ENCODE assay signal across 21 mouse cellular contexts in genomic region chr10:16951636-16952035, GRCm38 (mm10).
"Had no signal": no experiment of that assay in that cellular context is flagged by ENCODE, and none has a peak within 500 bp of the region (broad histone marks: within the 10 kb centered on the region; RNA-seq: fewer than 3 reads in every experiment).

No protein-coding gene starts in this region.

- ATAC-seq: liver, postnatal 0 days; midbrain, embryonic 13.5 days; midbrain, embryonic 15.5 days had no signal

- H3K27me3 ChIP-seq: liver, embryonic 15.5 days; lung, embryonic 15.5 days; megakaryocyte, embryonic 14.5 days; midbrain, embryonic 13.5 days; midbrain, embryonic 15.5 days; neural tube, embryonic 13.5 days; neural tube, embryonic 15.5 days had no signal

- H3K4me3 ChIP-seq: liver, embryonic 15.5 days; lung, embryonic 15.5 days; megakaryocyte, embryonic 14.5 days; midbrain, embryonic 13.5 days; midbrain, embryonic 15.5 days; neural tube, embryonic 13.5 days; neural tube, embryonic 15.5 days had no signal

- H3K27ac ChIP-seq: liver, embryonic 15.5 days; lung, embryonic 15.5 days; macrophage; midbrain, embryonic 13.5 days; midbrain, embryonic 15.5 days; neural tube, embryonic 13.5 days; neural tube, embryonic 15.5 days had no signal

- H3K4me2 ChIP-seq: liver, embryonic 15.5 days; lung, embryonic 15.5 days; midbrain, embryonic 11.5 days; midbrain, embryonic 13.5 days; midbrain, embryonic 15.5 days; neural tube, embryonic 13.5 days; neural tube, embryonic 15.5 days had no signal

- H3K9ac ChIP-seq: liver, embryonic 15.5 days; liver, postnatal 0 days; lung, embryonic 15.5 days; midbrain, embryonic 13.5 days; midbrain, embryonic 15.5 days; neural tube, embryonic 13.5 days; neural tube, embryonic 15.5 days had no signal

- H3K4me1 ChIP-seq: liver, embryonic 15.5 days; lung, embryonic 15.5 days; megakaryocyte, embryonic 14.5 days; midbrain, embryonic 15.5 days; neural tube, embryonic 13.5 days; neural tube, embryonic 15.5 days had no signal

- H3K9me3 ChIP-seq: liver, embryonic 15.5 days; lung, embryonic 15.5 days; megakaryocyte, embryonic 14.5 days; midbrain, embryonic 13.5 days; midbrain, embryonic 15.5 days; neural tube, embryonic 13.5 days; neural tube, embryonic 15.5 days had no signal

- DNase-seq: liver, postnatal 0 days; lung, adult 2 months; lung, postnatal 10 days; lung, postnatal 36 days; retina, postnatal 1 day; right cerebral cortex, adult 18-20 months; right cerebral cortex, postnatal 25 days; right cerebral cortex, postnatal 4 days; spleen, adult 18-20 months; thymus, adult 2 months; thymus, postnatal 25 days; thymus, postnatal 4 days had no signal

- H3K36me3 ChIP-seq: liver, embryonic 15.5 days; lung, embryonic 15.5 days; midbrain, embryonic 13.5 days; midbrain, embryonic 15.5 days; neural tube, embryonic 13.5 days; neural tube, embryonic 15.5 days had no signal
